Mouse (Mus musculus) thymus, postnatal 0 days (tissue): ENCODE results near the gene Spag7. TPM values are rescaled to one million over a fixed set of nuclear protein-coding genes. Genes with fewer than 3 reads are reported as not detected.

Experiments
- microRNA-seq: library from miRNA; unstranded; fragments of <30 nt; microRNA quantifications from one replicate; pipeline ENCODE4, GENCODE M21; 2016; ENCODE audit warnings: borderline number of aligned reads
- polyA plus RNA-seq: library from polyadenylated mRNA; unstranded; fragments of >200 nt; fragmentation: Nextera tagmentation; extraction: Ambion mirVana; gene quantifications from 2 replicates; pipeline ENCODE4 v1.2.1, GENCODE M21; 2015

Spag7 gene
- polyA plus RNA-seq, 1 experiment from 2014 or later: 85.0 TPM

Small RNAs within 50 kb of the gene (microRNA-seq; reads per million reads assigned to microRNA genes)
- gene Mir6925: not detected

Other genes starting within 250 kb of the Spag7 start
- 38.8 and 38.9 TPM in 2 replicates for gene Arrb2, start 236.8 kb downstream of the Spag7 start, polyA plus RNA-seq
- gene Med11, start 217.5 kb downstream of the Spag7 start, polyA plus RNA-seq: 47.5 and 47.6 TPM in 2 replicates
- gene Zmynd15, start 210.0 kb downstream of the Spag7 start, polyA plus RNA-seq: 4.8 and 5.1 TPM in 2 replicates
- gene Cxcl16, start 209.4 kb downstream of the Spag7 start, polyA plus RNA-seq: 34.2 and 35.1 TPM in 2 replicates
- 8.9 and 9.3 TPM in 2 replicates for gene Tm4sf5, start 164.2 kb downstream of the Spag7 start, polyA plus RNA-seq
- gene Vmo1, start 154.8 kb downstream of the Spag7 start, polyA plus RNA-seq: 11.6 and 13.7 TPM in 2 replicates
- gene Gltpd2, start 150.2 kb downstream of the Spag7 start, polyA plus RNA-seq: 0.31 TPM in 1 of 2 replicates, not detected in the other
- gene Psmb6, start 144.0 kb downstream of the Spag7 start, polyA plus RNA-seq: 741 and 749 TPM in 2 replicates
- not detected in 2 replicates for gene Gm40193, start 136.5 kb downstream of the Spag7 start, polyA plus RNA-seq
- gene Pld2, start 129.4 kb downstream of the Spag7 start, polyA plus RNA-seq: 2.0 and 2.7 TPM in 2 replicates
- 6.3 and 6.6 TPM in 2 replicates for gene Mink1, start 106.5 kb downstream of the Spag7 start, polyA plus RNA-seq
- not detected in 2 replicates for gene 4930544D05Rik, start 53.6 kb downstream of the Spag7 start, polyA plus RNA-seq
- 0.39 and 1.1 TPM in 2 replicates for gene Chrne, start 50.2 kb downstream of the Spag7 start, polyA plus RNA-seq
- 0.06 and 0.13 TPM in 2 replicates for gene Gp1ba, start 30.3 kb downstream of the Spag7 start, polyA plus RNA-seq
- 214 and 226 TPM in 2 replicates for gene Rnf167, start 22.2 kb downstream of the Spag7 start, polyA plus RNA-seq
- gene Slc25a11, start 21.9 kb downstream of the Spag7 start, polyA plus RNA-seq: 137 and 139 TPM in 2 replicates
- gene Pfn1, start 14.8 kb downstream of the Spag7 start, polyA plus RNA-seq: 2,783 and 3,382 TPM in 2 replicates
- gene Eno3, start 12.2 kb downstream of the Spag7 start, polyA plus RNA-seq: 13.1 and 14.7 TPM in 2 replicates
- gene Camta2, start 18.7 kb upstream of the Spag7 start, polyA plus RNA-seq: 6.2 and 6.9 TPM in 2 replicates
- gene Inca1, start 30.7 kb upstream of the Spag7 start, polyA plus RNA-seq: 0.75 and 0.94 TPM in 2 replicates
- 1.2 and 1.4 TPM in 2 replicates for gene Kif1c, start 31.1 kb upstream of the Spag7 start, polyA plus RNA-seq
- gene Zfp3, start 94.8 kb upstream of the Spag7 start, polyA plus RNA-seq: 7.2 and 7.6 TPM in 2 replicates
- 2.1 and 3.1 TPM in 2 replicates for gene Scimp, start 143.2 kb upstream of the Spag7 start, polyA plus RNA-seq
- gene Rabep1, start 175.4 kb upstream of the Spag7 start, polyA plus RNA-seq: 35.6 and 38.1 TPM in 2 replicates